Mouse (Mus musculus) adrenal gland, postnatal 10 days (tissue): ENCODE results near the gene Nwd2. TPM values are rescaled to one million over a fixed set of nuclear protein-coding genes. Genes with fewer than 3 reads are reported as not detected.

Experiments used
- DNase-seq: peaks from one replicate; pipeline ENCODE4 v3.0.0; 2021; ENCODE audit warnings: mixed read lengths
- total RNA-seq, 2 experiments: library from RNA; stranded (reverse); gene quantifications; 2 replicates each; pipeline ENCODE4 v1.2.3; 2021

Gene Nwd2
- total RNA-seq, 2 experiments from 2014 or later = 0.06 to 0.21 TPM

- no peak for DNase-seq
Measured at GRCm38 (mm10) chr5:63828380-63829185, 179.7 kb downstream of the Nwd2 start.

- DNase-seq = no peak
Measured at GRCm38 (mm10) chr5:63831054-63831453, 182.2 kb downstream of the Nwd2 start.

- DNase-seq = no peak
Measured at GRCm38 (mm10) chr5:63833955-63834354, 185.1 kb downstream of the Nwd2 start.

- DNase-seq = no peak
Measured at GRCm38 (mm10) chr5:63834435-63834834, 185.5 kb downstream of the Nwd2 start.

- no peak for DNase-seq
Measured at GRCm38 (mm10) chr5:63837115-63837514, 188.2 kb downstream of the Nwd2 start.

- no peak for DNase-seq
Measured at GRCm38 (mm10) chr5:63837851-63838250, 188.9 kb downstream of the Nwd2 start.

- no peak for DNase-seq
Measured at GRCm38 (mm10) chr5:63839801-63840416, 191.0 kb downstream of the Nwd2 start.

- DNase-seq = no peak
Measured at GRCm38 (mm10) chr5:63847080-63847479, 198.2 kb downstream of the Nwd2 start.

- no peak for DNase-seq
Measured at GRCm38 (mm10) chr5:63847541-63848226, 198.8 kb downstream of the Nwd2 start.

GRCm38 (mm10) chr5:63858901-63859300 is 210.0 kb downstream of the Nwd2 start:
- DNase-seq = no peak

Other genes with a start within 250 kb of the Nwd2 start
- gene 0610040J01Rik, start 163.3 kb downstream of the Nwd2 start, total RNA-seq = 1 to 10 TPM; 3.6 to 5.9 TPM